Mouse (Mus musculus) brain, embryonic 14.5 days (tissue): ENCODE results near the gene Htatip2. TPM values are rescaled to one million over a fixed set of nuclear protein-coding genes. Genes with fewer than 3 reads are reported as not detected.
A peak's percentile ranks its signal among the peaks of the same experiment; 100 is the strongest.

ENCODE experiments used
- DNase-seq: peaks from one replicate; pipeline ENCODE4 v3.0.0-alpha.2; 2011; ENCODE audit warnings: low read depth
- CTCF ChIP-seq: fragments of 200-500 bp; IDR thresholded peaks from 2 replicates; pipeline ENCODE4 v1.5.1; 2012; ENCODE audit warnings: inconsistent platforms, mild to moderate bottlenecking, moderate library complexity, borderline replicate concordance; ENCODE audit not compliant: insufficient read depth, insufficient read length; ENCODE audit errors: extremely low read depth
- POLR2A ChIP-seq: fragments of 200-500 bp; IDR thresholded peaks from 2 replicates; pipeline ENCODE4 v1.6.1; 2012; ENCODE audit warnings: mild to moderate bottlenecking, inconsistent platforms, borderline replicate concordance; ENCODE audit not compliant: poor library complexity, insufficient read depth, insufficient read length, severe bottlenecking; ENCODE audit errors: extremely low read depth
- polyA plus RNA-seq: library from polyadenylated mRNA; depleted of rRNA; stranded (reverse); fragments of >200 nt; gene quantifications from 2 replicates; pipeline ENCODE4 v1.2.3, GENCODE M21; 2012

The Htatip2 gene
- polyA plus RNA-seq, 1 experiment: 1.5 TPM

DNA sequence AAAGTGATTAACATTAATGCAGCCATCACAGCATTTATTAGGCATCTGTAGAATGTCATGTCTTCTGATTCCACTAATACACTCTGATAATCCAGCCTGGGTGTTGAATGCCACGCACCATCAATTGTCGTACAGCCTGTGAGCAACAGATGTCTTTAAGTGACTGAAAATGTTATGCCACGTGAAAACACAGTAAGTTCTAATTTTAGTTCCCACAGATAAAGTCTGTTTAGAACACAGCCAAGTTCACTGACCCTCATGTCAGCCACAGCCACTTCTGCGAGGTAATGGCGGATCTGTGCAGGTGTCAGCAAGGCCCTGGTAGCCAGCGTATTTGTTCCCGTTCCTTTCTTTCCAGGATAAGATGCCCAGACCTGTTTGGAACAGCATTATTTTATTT, 7.3 kb downstream of the Htatip2 start:
- TF ChIP-seq CTCF (no peak), POLR2A (no peak)
- DNase-seq: no peak

GRCm38 (mm10) chr7:49768509-49768908, 9.6 kb downstream of the Htatip2 start:
- TF ChIP-seq POLR2A (no peak), CTCF (no peak)
- DNase-seq: peak; percentile 58

DNA sequence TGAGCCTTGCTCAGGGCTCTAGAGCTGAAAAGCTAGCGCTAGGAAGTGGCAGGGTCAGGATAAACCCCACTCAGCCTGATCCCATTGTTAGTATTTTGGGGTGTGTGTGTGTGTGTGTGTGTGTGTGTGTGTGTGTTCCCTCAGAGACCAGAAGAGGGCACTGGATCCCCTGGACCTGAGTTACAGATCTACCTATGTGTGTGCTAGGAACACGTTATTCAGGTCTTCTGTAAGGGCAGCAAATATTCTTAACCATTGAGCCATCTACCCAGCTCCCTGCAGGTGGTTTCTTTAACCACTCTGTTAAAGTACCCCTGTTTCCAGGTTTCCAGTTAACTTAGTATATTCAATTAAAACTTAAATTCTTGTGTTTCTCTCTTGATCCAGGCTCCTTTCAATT, 15.5 kb downstream of the Htatip2 start:
- TF ChIP-seq CTCF (no peak), POLR2A (no peak)
- no peak for DNase-seq

DNA sequence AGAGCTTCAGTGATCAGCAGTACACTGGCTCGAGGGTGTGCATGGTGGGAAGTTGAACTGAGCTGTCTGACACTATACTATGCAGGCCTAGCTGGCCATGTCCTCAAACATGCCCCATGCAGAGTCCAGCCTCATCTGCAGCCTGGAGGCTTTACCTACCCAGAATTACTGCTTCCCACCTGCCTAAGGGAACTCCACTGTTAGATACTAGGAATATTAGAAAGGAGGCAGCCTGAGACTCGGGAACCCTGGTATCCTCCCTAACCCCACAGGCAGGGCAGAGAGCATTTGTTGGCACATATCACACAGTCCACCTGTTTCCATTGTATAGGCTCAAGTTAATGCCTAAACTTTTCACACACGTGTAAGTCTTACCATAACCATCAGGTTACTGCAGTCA, 18.7 kb downstream of the Htatip2 start:
- TF ChIP-seq POLR2A (no peak), CTCF (no peak)
- no peak for DNase-seq

DNA sequence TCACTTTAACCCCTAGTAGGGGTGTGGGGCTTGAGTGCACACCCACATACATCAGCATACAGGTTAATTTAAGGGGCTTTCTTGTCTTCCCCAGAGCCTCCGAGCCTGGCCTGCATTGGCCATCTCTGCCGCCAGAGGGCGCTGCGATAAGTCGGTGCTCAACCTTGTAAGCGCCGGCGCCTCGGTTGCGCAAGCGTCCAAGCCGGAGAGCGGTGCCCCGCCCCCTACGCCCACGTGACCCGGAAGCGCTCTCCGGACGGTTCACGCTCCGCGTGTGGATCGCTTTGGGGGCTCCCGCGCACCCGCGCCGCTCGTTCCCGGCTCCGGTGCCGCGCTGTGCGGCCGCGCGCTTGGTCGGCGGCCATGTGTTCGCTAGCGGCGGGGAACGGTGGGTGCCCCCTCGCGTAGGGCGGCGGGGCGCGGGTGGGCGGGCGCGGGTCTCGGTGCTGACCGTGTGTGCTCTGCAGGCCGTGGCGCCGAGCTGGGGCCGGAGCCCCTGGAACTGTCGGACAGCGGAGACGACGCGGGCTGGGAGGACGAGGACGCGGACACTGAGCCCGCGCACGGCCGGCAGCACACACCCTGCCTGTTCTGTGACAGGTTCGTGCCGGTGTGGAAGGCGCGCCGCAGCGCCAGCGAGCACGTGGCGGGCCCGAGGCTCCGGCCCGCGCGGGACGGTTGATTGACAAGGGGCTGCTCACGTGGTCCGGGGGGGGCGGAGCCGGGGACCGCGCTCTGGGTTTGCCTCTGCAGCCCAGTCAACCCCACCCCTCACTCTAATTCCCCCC, 19.4 kb downstream of the Htatip2 start, which contains the start of gene Prmt3:
Prmt3 (plus strand) TSS at position 233 of the 788 bp plus-strand sequence.
- DNase-seq: peak; percentile 99
- TF ChIP-seq POLR2A (peak; percentile 77), CTCF (peak; percentile 97)

DNA sequence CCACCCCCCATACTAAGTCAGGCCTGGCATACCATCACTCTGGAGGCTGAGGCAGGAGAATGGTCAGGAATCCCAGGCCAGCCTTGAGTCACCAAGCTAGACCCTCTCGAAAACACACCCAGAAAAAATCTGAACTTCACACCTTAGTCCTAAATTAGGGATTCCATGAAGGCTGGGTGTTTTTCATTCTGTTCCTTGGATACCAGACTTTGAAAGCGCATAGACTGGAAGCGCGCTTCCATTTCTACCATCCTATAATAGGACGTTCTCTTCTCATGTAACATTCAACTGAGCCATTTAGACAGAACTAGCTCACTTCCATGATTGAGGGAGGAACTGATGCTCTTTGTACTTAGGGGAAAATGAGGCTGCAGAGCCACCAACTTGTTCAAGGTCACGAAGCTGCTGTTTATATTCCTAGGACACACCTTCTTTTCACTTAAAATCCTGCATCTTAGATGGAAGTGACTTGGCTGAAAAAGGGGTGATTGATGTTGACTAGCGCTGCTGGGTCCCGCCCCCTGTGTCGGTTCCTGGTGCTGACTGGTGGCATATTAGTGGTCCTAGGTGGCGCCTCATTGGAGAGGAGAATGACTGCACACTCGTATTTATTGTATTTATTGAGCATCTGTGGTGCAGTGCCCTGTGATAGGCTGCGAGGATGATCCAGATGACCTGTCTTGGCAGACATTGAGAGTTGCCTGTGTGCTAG, 20.1 kb downstream of the Htatip2 start:
- peak; percentile 57 for DNase-seq
- TF ChIP-seq CTCF (no peak), POLR2A (no peak)

DNA sequence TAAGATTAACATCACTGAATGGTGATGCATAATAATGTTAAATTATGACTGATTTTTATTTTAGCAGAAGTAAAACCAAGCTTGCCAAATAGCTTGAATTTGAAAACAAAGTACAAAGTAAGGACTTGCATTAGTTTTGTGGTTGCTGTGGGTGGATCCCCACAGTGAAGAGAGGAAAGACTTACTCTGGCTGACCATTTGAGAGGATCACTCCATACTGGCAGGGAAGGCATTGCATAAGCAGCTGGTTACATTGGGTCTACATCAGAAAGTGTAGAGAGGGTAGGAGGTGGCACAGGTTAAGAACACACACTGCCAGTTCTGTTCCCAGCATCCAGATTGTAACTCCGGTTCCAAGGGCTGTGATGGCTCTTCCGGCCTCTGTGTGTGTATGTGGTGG, 24.1 kb downstream of the Htatip2 start:
- TF ChIP-seq CTCF (no peak), POLR2A (no peak)
- DNase-seq: no peak

GRCm38 (mm10) chr7:49785141-49785540, 26.2 kb downstream of the Htatip2 start:
- TF ChIP-seq CTCF (no peak), POLR2A (no peak)
- no peak for DNase-seq

GRCm38 (mm10) chr7:49786618-49787382, 27.9 kb downstream of the Htatip2 start:
- peak; percentile 93 for DNase-seq
- TF ChIP-seq POLR2A: no peak
- peak; percentile 77 for TF ChIP-seq CTCF

- no peak for TF ChIP-seq POLR2A
- TF ChIP-seq CTCF: no peak
- no peak for DNase-seq
These were observed 28.4 kb downstream of the Htatip2 start for GRCm38 (mm10) chr7:49787383-49787645.

- no peak for DNase-seq
- no peak for TF ChIP-seq POLR2A
These were observed 35.4 kb downstream of the Htatip2 start for GRCm38 (mm10) chr7:49794304-49794703.
